Mouse (Mus musculus) skeletal muscle tissue, adult 2 months (tissue): Measurements from ENCODE around the gene Fndc3a.
A peak's percentile ranks its signal among the peaks of the same experiment; 100 is the strongest.

ENCODE experiments used
- DNase-seq: peaks from one replicate; pipeline ENCODE4 v3.0.0-alpha.2; 2012; ENCODE audit warnings: low read depth, low spot score

The Fndc3a gene

DNA sequence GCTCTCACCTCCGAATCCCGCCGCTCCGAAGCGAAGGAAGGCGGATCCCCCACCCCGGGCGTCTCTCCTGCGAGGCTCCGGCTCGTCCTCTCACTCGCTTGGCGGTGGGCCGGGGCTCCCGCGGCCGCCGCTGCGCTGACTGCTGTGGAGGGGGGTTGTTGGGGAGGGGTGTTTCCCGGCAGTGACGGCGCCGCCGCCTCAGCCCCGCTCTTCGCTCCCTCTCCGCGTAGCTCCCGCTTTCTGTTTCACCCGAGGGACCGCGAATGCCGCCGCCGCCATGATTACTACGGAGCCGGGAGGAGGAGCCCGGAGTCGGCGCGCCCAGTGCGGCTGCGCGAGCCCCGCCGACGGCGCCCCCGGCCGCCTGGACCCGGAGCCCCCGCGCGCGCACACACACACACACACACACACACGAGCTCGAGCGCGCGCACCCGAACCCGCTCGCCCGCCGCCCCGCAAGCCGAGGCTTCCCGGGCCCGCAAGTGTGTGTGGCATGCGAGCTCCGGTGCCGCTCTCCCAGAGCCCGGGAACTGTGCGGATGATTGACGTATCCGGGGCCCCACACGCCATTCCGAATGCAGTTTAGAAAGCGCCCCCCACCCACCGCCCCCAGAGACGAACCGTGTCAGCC is at the start of gene Fndc3a:
Fndc3a (minus strand) TSS at position 294 of the 631 bp plus-strand sequence.
- peak; percentile 41 for DNase-seq

DNA sequence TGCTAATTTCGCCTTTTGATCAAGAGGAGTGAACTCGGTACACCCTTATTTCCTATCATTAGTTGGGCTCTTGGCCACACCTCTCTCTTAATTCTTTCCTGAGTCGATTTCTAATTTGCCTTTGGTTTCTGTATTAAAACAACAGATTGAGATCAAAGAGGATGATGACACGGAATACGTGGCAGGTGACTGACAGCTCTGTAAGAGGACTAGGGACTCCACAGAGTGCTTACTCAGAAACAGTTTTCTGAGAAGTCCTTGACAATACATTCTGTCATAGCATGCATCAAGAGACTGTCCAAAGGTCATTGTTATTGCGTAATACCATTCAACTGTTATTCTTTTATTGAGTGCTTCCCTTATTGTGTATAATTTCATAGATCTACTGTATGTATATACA is 43.1 kb upstream of the Fndc3a start:
- DNase-seq, result no peak

DNA sequence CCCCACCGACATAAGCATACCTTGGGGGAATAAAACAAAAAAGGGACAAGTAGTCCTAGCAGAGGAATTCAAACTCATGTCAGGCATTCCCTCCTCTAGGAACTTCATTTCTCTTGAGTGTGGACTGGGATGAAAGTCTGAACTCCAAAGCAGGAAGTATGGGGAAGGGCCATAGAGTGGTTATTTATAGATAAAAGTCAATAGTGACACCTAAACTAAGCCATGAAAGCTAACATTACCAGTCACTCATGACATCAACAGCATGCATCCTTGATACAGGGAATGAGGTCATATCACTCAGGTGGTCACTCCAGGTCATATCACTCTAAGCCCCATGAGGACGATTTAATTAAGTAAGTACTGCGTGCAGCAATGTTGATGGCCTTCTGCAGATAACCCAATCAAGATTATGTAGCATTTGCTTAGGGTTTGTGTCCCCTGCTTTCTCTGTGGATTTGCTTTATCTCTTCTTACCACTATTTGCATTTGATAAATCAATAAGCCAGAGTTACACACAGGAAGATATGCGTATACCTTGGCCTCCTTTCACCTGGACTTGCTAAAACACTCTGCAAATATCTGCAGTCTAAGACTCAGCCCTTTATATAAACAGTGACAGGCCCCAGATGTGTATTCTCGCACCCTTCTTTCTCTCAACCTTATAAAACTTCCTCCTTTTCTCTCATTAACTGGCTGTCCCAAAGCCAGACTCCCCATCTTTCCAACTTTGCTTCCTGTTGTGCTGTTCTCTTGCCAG is 40.8 kb upstream of the Fndc3a start:
- no peak for DNase-seq

DNA sequence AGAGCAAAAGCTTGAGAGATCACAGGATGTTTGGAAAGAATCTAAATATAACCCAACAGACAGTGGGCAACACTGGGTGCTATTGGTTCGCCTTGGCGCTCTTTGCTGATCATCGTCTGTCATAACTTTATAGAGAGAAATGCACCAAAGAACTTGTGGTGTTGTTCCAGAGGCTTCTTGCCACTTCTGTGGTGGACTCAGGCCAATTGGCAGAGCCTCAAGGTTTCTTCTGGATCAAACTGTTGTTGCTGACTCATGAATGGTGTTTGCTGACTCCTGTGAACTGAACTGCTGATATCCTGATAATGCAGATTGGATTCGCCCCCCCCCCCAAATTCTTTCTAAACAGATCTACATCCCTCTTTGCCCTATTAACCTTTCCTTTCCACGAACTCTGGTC is 38.5 kb upstream of the Fndc3a start:
- no peak for DNase-seq

DNA sequence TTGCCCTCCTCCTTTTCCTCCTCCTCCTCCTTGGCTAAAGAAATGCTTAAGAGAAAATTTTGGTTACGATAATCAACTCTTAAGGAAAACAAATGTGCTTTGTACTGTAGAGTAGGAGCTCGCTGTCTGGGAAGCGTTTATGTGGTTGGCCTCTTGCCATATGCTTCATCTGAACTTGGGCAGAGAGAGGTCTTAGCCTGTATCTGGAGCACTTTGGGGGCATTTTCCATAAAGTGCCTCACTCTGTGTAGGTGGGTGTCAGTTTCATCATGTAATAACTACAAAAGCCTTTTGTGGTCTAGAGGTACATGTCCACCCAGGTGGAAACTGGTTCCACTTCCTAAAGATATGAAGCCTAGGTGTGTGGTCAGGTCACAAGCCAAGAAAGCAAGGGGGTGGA is 31.9 kb upstream of the Fndc3a start:
- DNase-seq, result no peak

DNA sequence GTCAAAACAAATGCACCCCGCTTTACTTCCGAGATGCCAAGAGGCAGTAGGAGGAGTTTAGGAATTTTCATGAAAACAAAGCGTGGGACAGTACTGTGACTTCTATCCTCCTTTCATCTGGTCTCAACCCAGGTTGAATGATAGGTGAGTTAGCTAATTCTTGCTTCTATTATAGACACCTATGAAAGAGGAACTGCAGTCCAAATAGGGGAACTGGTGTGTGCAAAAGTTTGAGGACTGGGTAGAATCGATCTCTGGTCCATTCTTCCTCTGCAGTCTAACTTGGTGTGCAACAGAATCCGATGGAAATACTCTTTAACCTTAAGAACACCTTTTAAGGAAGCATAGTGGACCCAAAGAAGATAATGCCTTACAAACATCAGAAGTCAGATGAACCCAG is 30.5 kb upstream of the Fndc3a start:
- no peak for DNase-seq

DNA sequence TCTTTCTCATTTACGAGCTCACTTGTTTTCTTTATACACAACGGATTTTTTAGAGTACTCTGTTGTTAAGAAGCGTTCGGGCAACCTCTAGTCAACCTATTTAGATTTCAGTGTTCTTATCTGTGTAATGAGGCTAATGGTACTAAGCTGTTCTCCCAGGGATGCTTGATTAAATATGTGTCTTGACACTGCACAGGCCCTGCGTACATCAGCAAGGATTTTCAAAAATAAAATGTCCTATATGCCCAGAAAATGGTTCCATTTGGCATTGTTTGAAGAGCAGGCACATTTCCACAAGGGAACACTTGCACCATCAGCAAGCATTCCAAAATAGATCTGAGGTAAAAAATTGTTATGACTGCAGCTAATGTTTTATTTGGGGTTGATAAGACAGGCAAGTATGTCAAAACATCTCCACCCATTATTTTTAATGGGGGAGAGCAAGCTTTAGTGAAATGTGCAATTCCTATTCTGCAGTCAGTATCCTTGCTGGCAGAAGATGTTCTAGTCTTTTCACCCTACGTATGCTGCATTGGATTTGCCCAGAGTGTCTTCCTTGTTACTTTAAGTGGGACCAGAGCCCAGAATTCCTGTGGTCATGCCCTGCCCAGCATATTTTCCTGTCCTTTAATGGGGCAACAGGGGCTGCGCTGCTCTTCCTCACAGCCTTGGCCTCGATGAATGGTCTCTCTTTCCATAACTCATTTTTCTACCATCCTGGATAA is 29.8 kb upstream of the Fndc3a start:
- no peak for DNase-seq

DNA sequence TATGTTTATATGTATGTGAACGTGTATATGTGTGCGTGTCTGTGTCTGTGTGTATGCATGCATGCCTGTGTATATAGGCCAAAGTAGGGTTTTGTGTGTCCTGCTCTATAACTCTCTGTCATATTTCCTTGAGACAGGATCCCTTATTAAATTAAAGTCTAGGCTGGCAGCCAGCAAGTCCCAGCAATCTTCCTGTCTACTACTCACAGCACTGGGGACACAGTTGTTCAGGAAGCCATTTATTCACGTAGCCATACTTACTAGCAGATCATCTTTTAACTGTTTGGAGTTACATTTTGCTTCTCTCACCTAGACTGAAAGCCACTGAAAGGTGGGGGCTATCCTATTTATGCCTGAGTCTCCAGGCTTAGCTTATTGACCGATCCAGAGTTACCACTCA is 29.0 kb upstream of the Fndc3a start:
- no peak for DNase-seq

DNA sequence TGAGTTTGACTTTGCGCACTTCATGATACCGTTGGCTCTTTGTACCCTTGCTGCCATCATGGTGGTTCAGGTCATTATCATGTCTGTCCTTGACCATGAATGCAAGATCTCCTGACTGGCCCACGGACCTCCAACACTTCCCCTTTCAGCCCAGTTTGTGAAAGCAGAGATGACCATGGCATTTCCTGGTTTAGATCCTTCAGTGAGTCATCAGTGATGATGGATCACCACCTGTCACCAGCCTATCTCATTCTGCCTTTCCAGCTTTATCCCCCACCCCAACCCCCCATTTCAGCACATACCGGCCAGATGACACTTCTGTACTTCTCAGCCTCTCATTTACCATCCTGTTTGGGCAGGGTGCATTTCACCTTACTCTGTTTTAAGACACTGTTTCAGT is 28.4 kb upstream of the Fndc3a start:
- DNase-seq, result no peak

DNA sequence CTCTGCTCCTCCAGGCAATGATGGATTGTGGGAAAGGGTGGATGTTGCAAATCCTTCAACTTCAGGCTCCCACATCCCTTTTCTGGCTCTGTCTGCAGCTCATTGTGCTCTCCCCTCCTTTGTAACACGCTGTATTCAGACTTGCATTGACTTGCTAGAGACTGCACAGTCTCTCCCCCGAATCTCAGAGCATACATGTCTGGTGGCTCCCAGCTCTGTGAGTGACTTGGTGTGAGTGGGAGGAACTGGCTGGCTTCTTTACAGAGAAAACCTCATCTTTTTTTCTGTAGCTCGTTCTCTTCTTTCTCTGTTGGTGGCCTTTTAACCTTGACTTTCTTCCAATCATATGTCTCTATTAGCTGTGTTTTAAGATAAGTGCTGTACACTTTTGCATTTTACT is 16.1 kb upstream of the Fndc3a start:
- no peak for DNase-seq

DNA sequence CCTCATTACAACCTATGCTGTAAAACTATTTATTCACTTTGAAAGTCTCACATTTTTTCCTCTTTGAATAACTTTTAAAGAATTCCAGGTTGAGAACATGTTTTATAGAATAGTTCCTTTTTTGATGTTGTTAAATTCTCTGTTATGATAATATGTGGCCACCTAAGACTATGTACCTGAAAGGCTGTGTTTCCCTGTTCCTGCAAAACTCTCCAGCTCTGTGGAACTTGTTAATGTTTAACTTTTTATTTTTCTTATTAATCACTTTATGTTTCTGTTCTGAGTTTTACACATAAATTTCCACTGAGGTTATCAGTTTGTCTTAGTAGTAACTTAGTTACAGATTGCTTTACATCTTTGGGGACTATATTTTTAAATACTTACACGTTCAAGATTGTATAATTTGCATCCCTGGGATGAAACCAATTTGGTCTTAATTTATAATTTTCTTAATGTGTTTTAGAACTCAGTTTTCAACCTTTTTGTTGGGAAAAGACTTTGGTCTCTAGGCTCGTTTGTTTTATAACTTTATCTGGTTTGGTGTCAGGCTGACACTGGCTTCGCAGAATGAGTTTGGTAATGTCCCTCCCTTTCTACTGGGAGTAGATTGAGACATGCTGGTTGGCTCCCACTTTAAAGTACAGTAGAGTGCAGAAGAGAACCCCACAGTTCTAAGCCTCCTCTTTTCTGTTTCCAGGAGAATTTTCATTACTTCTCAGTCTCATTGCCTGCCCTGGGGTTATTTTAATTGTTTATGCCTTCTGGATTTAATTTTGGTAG is 12.7 kb upstream of the Fndc3a start:
- DNase-seq, result no peak

DNA sequence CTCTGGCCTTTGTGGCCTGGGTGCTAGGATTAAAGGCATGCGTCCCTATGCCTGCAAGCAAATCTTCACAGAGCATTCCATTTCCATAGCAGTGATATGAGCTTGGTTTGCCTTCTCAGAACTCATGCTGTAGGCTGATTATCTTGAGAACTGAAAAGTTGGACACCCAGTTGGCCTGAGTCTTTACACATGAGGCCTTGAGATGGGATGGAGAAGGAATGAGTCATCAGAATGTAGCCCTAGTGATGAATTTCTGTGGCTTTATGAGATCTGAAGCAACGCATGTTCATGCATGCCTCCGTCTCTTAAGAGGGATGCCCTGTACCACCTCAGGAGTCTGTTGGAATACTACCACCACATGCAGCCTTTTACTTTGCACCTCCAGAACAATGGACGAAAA is 6.4 kb upstream of the Fndc3a start:
- DNase-seq, result no peak

DNA sequence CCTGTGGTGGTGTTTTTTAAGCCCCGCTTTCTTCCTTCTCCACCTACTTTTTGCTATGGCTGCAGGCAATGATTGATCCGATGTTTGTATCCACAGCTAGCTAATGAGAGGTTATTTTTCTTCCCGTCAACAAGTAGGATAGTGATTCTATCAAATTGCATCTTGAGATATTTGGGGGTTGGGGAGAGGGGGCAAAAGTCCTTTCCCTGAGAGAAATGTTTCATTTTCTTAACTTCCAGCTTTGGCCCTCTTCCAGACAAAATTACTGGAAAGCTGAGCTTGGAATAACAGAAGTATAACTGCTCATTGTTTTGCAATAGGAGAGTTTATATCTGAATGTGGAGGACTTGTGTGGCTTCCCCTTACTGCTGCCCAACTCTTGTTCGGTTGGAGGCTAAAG is 1.3 kb upstream of the Fndc3a start:
- DNase-seq, result no peak

DNA sequence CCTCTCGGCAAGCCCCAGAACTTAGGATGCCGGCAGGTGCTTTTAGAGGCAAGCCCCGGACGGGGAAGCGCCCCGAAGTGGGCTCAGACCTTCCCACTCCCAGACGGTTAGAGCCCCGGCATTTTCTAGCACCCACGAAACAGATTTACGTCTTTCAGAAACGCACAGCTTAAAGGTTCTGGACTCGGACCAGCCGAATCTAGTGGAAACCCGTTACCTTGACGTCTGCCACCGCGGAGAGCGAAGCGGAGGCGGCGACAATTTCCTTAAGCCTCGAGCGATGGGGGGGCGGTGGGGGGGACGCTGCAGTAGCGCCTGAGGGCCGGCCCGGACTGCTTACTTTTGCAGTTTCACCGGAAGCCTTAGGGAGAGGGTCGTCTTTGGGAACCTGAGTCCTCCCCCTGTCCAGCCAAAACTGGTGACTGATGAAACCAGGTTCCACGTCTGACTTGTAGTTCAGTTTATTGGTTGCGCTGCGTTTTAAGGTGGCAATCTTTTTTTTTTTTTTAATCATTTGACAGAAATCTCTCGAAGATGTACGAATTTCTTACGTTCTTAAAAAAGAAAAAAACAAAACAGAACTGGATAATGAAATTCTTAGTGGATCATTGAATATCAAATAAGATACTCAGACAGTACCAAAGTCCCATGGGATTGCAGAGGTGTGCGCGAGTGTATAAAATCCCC is 681 bp upstream of the Fndc3a start:
- no peak for DNase-seq

DNA sequence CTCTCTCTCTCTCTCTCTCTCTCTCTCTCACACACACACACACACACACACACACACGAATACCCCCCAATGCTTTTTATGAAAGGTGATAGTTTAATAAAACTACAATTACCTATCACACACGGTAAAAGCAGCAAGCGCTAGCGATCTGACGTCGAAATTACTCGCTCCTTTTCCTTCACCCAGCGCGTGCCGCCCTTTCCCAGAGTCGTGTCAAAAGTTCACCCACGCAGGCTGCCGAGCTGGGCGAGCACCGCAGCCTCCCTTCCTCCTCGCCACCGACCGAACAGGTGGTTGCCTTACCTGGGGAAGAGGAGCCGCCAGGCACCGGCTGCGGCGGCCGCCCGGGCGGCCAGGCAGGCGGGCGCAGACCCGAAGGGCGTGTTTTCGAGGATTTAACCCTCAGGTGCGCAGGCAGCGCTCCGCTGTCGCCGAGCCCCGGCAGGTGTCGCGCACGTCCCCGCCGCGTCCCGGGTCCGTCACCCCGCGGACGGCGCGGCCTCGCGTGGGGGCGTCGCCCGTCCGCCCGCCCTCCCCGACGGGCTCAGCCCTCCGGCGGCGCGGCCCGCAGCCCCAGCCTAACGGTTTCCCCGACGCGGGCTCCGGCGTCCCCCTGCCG is 603 bp downstream of the Fndc3a start:
- DNase-seq, result no peak

DNA sequence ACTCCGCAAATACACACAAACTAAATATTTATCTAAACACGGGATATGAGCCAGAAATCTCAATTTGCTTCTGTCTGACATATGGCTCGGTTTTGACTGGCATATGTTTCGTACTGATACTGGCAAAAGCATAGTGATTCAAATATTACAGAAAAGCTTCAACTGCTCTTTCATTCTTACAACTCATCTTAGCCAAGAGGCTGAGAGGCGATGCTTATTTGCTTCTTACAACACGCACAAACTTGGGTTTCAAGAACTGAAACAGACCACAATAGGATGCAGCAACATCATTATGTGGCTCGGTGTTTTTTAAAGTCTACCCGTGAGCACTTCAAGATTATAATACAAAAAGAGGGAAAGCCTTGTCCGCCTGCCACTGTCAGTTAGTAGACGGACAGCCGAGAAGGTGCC is 1.2 kb downstream of the Fndc3a start:
- DNase-seq, result no peak

DNA sequence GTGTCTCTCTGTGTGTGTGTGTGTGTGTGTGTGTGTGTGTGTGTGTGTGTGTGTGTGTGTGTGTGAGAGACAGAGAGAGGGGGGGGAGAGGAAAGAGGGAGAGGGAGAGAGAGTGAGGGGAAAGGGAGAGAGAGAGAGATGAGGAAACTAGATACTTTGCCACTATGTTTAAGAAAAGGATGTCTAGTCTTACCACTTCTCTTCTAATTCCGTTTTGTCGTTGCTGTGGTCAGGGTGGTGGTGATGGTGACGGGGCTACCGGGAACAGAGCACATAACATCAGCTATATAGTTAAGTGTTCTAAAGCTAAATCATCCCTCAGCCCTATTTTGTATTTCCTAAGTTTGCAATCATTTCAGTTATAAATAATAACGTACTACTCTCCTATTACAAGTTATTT is 9.7 kb downstream of the Fndc3a start:
- no peak for DNase-seq

DNA sequence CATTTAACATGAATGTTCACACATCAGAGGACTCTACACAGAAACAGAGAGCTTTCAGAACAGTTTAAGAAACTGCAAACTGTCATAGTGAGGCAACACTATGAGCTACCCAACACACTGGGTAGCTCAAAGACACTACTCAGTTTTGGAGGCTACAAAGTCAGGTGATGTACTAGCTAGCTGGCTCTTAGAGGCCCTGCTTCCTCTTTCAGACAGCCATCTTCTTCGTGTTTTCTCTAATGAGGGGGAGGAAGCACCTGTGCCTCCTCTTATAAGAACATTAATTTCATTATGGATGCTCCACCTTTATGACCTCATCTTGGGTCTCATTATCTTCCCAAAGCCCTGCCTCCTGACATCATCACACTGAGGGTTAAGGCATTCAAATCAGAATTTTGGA is 18.4 kb downstream of the Fndc3a start:
- DNase-seq, result no peak

DNA sequence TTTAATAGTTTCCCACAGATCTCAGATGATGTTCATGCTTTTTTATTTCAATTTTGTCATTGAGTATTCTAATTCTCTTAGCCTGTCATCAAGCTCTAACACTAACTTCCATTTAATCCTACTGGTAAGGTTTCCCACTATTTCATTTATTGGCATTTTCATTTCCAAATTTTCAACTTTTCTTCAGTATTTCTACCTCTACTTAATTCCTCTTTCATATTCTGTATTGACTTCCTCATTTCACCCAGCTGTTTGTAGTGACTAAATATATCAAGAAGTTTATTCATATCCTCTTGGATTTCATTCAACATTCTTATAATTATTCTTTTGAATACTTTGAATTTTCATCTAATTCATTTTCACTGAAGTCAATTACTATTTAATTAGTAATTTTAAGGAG is 20.3 kb downstream of the Fndc3a start:
- no peak for DNase-seq

DNA sequence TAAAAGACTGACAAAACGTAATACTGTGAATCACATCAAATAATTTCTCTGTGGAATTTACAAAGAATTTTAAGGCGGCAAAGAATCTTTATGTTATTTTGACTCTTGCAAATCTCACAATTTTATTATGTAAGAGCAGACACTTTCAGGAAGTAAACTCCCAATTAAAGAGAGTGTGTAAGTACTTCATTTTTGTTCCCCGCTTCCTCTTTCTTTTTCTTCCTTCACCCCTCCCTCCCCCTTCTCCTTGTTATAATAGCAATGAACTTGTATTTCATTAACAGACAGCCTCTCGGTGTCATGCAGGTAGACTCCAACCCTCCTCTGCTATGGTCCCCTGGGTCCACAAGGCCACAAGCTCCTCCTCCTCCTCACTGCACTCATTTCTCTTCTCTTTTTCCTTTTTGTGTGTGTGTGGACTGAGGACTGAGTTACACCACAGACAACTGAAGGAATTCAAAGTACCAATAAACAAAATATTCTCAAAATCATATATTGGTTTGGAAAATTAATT is 24.9 kb downstream of the Fndc3a start:
- no peak for DNase-seq

DNA sequence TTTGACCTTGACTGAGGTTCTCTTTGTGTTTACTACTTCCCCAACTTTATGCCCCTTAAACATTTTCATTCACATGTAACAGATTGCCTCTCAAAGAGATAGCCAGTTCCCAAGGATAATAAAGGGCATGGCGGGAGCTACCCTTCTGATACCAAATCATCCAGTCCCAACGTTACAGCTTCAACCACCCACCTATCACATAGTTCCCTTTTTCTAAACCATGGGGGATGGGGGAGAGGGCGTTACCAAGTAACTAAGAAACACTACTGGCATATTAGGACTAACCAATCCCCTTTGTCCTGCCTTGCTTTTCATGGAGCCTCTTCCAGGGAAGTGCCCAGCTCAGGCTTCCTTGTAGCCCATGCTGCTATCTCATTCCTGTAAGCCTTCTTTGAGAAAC is 32.6 kb downstream of the Fndc3a start:
- DNase-seq, result no peak
